Mouse (Mus musculus) gastrocnemius, adult 18-20 months (tissue): ENCODE results near the gene Zfp280c. TPM values are rescaled to one million over a fixed set of nuclear protein-coding genes. Genes with fewer than 3 reads are reported as not detected.

Source experiments
- DNase-seq: peaks from one replicate; pipeline ENCODE4 v3.0.0; 2021; ENCODE audit warnings: low spot score
- long read RNA-seq, 2 experiments: library from polyadenylated mRNA; stranded (forward); transcript quantifications; one replicate each; pipeline ENCODE4 v2.0.0; 2021
- total RNA-seq, 2 experiments: library from RNA; stranded (reverse); gene quantifications; 2 replicates each; pipeline ENCODE4 v1.2.3; 2021

Gene Zfp280c
- total RNA-seq = 1 to 10 TPM; 4.6 TPM
- long read RNA-seq, experiment 1, partial matches to known transcripts = 0 of 2 reads
- long read RNA-seq, experiment 1, other reads (novel, unspliced or antisense) = 2 of 2 reads
- long read RNA-seq, experiment 2 = 0 reads

- DNase-seq = peak; percentile 44
Observed at GRCm38 (mm10) chrX:48594099-48594760, at the start of gene Zfp280c. TSS of gene Zfp280c (minus strand) at chrX:48594504.

- no peak for DNase-seq
Observed at GRCm38 (mm10) chrX:48637032-48637431, 42.7 kb upstream of the Zfp280c start.

GRCm38 (mm10) chrX:48624054-48624420 is 29.7 kb upstream of the Zfp280c start:
- DNase-seq = no peak

GRCm38 (mm10) chrX:48623379-48624053 is 29.2 kb upstream of the Zfp280c start, which contains the start of gene Slc25a14:
TSS of gene Slc25a14 (plus strand) at chrX:48623413.
- DNase-seq = peak; percentile 66

- no peak for DNase-seq
Observed at GRCm38 (mm10) chrX:48623049-48623378, 28.7 kb upstream of the Zfp280c start.

GRCm38 (mm10) chrX:48604872-48605271 is 10.6 kb upstream of the Zfp280c start:
- DNase-seq = no peak

- DNase-seq = no peak
Observed at GRCm38 (mm10) chrX:48596906-48597305, 2.6 kb upstream of the Zfp280c start.

GRCm38 (mm10) chrX:48596053-48596452 is 1.7 kb upstream of the Zfp280c start:
- no peak for DNase-seq

GRCm38 (mm10) chrX:48593721-48594098 is 594 bp downstream of the Zfp280c start:
- DNase-seq = no peak

GRCm38 (mm10) chrX:48583332-48583731 is 11.0 kb downstream of the Zfp280c start:
- no peak for DNase-seq

- peak; percentile 66 for DNase-seq
Observed at GRCm38 (mm10) chrX:48532175-48532574, 62.1 kb downstream of the Zfp280c start.

- DNase-seq = no peak
Observed at GRCm38 (mm10) chrX:48526435-48526834, 67.9 kb downstream of the Zfp280c start.

GRCm38 (mm10) chrX:48525866-48526265 is 68.4 kb downstream of the Zfp280c start:
- no peak for DNase-seq

GRCm38 (mm10) chrX:48525332-48525731 is 69.0 kb downstream of the Zfp280c start:
- no peak for DNase-seq

GRCm38 (mm10) chrX:48523512-48523911 is 70.8 kb downstream of the Zfp280c start:
- no peak for DNase-seq

GRCm38 (mm10) chrX:48521651-48522050 is 72.7 kb downstream of the Zfp280c start:
- no peak for DNase-seq

- no peak for DNase-seq
Observed at GRCm38 (mm10) chrX:48519549-48520085, 74.7 kb downstream of the Zfp280c start.

- no peak for DNase-seq
Observed at GRCm38 (mm10) chrX:48518808-48519548, 75.3 kb downstream of the Zfp280c start, which contains the start of gene Rab33a. TSS of gene Rab33a (plus strand) at chrX:48519285.

GRCm38 (mm10) chrX:48518211-48518807 is 76.0 kb downstream of the Zfp280c start:
- DNase-seq = no peak

- no peak for DNase-seq
Observed at GRCm38 (mm10) chrX:48513824-48514223, 80.5 kb downstream of the Zfp280c start.

GRCm38 (mm10) chrX:48513166-48513807 is 81.0 kb downstream of the Zfp280c start, which contains the start of gene Aifm1:
TSS of gene Aifm1 (minus strand) at chrX:48513563.
- peak; percentile 91 for DNase-seq
